Mouse (Mus musculus): Measurements from ENCODE around the gene Tmtc1.

Tmtc1 gene

DNA sequence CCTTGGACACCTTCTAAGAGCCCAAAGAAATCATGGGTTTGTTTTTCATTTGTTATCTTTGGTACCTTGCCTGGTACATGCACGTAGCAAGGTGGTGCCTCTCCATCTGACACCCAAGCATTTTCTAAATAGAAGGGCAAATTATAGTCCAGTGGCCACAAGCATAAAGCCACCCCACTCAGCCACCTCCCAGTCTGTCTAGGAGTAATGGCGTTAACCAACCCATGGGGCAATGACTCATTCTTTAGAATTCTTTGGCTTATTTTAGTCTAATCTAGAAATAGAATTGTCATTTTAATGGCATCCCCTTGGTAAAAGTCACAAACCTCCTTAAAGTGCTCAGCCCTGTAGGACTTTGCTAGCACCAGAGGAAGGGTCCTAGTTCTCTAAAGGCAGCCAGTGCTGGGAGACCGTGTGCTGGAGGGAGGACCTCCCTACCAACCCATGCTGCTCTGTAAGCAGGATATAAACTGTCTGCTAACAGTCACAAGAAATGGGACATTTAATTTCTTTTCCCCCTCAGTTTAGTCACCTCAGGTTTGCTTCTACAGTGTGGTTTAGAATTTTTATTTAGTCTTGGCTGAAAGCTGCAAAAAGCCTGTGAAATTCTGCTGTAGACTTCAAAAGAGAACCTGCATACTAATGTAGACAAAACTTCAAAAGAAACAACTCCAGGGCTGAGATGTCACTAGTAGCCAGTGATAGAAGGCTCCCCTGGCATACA, 209.9 kb downstream of the Tmtc1 start:
- DNase-seq = no peak

- no peak for DNase-seq
These were observed 216.6 kb downstream of the Tmtc1 start for GRCm38 (mm10) chr6:148227542-148227941.

DNA sequence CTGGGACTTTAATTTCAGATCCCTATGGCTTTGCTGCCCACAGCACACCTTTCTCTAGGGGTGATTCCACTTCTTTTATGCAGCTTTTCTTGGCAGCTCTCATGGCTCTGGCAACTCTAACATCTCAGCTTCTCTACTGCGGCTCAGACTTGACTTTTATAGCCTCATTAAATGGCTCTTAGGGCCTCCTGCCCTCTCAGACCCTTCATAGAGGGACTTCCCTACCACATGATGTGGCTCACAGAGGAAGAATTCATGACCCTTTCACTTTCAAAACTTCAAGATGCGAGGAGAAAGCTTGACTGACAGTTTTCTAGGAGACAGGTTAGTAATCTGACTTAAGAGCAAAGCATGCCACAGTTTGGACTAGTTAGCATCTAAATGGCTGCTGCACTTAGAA, 221.5 kb downstream of the Tmtc1 start:
- DNase-seq = no peak

DNA sequence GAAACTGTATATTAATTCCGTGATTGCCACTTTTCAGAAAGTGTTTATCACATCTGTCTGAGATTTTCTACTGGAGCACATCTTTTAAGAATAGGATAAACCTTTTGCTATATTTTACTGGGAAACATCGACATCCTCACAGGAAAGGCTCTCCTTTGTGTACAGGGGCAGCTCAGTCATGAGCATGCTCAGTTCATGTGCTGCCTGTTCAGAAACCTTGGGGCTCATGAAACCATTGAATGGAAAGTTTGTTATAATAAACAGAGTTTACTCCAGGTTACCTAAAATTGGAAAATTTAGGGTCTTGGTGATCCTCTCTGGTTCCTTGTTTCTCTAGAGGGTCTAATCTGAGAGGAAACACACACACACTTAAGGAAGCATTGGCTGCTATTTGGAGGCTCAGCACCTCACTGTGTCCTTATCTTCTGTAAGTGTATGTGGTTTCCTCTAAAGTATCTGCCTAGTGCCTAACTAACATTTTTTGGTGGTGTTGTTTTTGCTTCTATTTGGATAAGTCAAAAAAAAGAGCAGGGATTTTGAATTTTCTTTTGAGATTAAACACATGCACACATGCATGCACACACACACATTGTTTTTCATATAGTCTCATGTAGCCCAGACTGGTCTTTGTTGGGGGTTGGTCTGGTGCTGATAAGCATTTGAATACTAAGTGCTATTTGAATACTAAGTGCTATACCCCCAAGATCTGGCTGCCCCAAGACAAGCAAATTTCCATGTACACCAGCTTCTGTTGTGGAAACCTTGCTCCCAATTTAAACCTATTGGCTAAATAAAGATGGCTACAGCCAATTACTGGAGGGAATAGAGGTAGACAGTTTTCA, 225.7 kb downstream of the Tmtc1 start:
- DNase-seq = no peak

DNA sequence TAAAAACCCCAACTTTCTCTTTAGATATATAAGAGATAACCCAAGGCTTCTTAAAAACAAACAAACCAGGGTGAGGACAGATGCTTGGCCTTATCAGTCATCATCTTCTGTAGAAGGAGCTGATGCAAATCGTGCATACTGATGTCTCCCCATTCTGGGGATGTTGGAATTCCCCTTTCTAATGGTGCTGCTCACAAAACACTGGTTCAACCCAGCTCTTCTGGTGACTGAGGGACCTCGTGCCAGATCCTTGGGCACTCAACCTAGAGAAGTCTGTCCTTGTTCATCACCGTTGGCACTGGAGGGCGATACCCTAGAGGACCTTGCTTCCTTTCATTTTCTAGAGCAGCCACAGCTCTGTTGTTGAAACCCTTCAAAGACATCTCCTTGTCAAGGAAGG, 227.4 kb downstream of the Tmtc1 start:
- DNase-seq = no peak

GRCm38 (mm10) chr6:148214765-148215164, 229.4 kb downstream of the Tmtc1 start:
- DNase-seq = peak; percentile 56 to 73

DNA sequence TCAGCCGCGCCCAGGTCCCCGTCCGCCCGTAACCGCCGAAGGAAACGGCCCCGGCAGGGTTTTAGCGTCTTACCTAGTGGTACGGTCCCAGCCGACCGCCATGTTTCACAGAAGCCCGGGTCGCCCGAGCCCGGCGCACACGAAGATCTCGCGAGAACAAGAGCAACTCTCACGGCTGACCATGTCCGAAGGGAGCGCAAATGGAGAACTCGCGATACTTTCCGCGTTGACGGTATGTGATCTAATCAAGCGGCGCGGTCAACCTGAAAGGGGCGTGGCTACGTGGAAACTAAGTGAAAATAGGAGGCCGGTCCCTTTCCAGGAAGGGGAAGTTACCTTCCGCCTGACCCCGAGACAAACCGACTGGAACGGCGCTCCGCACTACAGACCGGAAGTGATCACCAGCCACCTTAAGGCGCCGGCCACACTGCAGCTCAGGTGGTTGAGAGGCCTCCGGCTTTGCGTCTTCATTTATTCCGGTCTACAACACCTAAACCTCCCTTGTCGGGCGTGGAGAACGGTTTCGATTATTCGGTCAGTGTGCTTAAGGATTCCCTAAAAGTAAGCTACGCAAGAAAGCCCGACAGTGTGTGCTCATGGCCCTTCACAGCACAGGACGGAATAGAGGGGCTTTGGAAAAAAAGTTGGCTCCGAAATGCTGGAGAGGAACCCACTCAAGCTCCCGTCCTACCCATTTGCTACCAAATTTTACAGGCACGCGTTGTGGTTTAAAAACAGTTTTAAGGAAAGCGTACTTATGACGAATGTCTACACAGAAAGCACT, 232.1 kb downstream of the Tmtc1 start, which contains the start of gene Ergic2:
Ergic2 (minus strand) TSS at position 478 of the 784 bp plus-strand sequence.
- peak; percentile 98 to 99 for DNase-seq

GRCm38 (mm10) chr6:148211391-148211876, 232.8 kb downstream of the Tmtc1 start:
- peak in 1 of 2 experiments; percentile 8 for DNase-seq

DNA sequence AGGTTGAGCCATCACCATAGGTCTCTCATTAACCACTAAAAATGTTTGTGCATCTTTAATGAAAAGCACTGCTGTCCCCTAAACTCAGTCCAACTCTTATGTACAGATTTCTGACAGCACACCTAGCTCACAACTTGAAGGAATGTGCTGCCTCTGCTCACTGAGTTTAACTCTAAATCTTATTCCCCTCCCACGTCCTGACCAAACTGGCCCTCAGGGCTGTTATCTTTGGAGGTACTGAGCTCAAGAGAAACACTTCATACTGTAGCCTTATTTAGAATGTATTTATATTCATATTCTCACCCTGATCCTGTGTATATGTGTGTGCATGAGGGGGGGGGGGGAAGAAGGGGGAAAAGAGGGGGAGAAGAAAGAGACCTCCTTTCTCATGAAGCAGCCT, 236.7 kb downstream of the Tmtc1 start:
- no peak for DNase-seq

GRCm38 (mm10) chr6:148205134-148205533, 239.1 kb downstream of the Tmtc1 start:
- DNase-seq = no peak

GRCm38 (mm10) chr6:148199729-148200128, 244.5 kb downstream of the Tmtc1 start:
- DNase-seq = no peak

- peak in 1 of 2 experiments; percentile 11 for DNase-seq
These were observed 245.0 kb downstream of the Tmtc1 start for GRCm38 (mm10) chr6:148199177-148199576.

- peak; percentile 72 to 80 for DNase-seq
These were observed 250.1 kb downstream of the Tmtc1 start for GRCm38 (mm10) chr6:148193972-148194701.

DNA sequence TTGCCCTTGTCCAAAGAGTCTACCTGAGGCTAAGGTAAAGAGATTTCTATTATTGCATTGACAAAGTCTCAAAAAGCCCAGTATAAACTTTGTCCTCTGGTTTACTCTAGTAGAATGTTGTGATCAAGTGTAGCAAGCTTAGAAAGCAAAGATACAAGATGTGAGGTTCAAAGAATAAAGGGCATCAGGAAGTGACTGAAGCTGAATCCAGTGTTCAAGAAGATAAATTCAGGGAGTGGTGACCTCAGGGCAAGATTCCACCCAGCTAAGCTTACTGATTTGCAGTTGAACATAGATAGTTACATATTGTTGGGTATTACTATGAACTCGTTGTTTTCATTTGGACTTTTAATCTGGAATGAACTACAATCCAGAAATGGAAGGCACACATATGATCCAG, 258.5 kb downstream of the Tmtc1 start:
- DNase-seq = peak; percentile 3 to 4

Data from kidney, postnatal 36 days (tissue).